Mouse (Mus musculus) lung, adult 18-20 months (tissue): Measurements from ENCODE around the gene Rfx4.
A peak's percentile ranks its signal among the peaks of the same experiment; 100 is the strongest.

Source experiments
- DNase-seq, 2 experiments: peaks; one replicate each; pipeline ENCODE4 v3.0.0; 2022; ENCODE audit warnings: mixed read lengths in 2 of 2

Gene Rfx4

GRCm38 (mm10) chr10:84871921-84872320 lies 116.1 kb downstream of the Rfx4 start:
- no peak for DNase-seq

GRCm38 (mm10) chr10:84879823-84880571 lies 124.1 kb downstream of the Rfx4 start:
- DNase-seq: peak in 1 of 2 experiments; percentile 11

- DNase-seq: no peak
Measured at GRCm38 (mm10) chr10:84882528-84882927, 126.7 kb downstream of the Rfx4 start.

GRCm38 (mm10) chr10:84885341-84885884 lies 129.6 kb downstream of the Rfx4 start:
- DNase-seq: no peak

- DNase-seq: peak in 1 of 2 experiments; percentile 27
Measured at GRCm38 (mm10) chr10:84886221-84886627, 130.4 kb downstream of the Rfx4 start.

- DNase-seq: no peak
Measured at GRCm38 (mm10) chr10:84886785-84887184, 130.9 kb downstream of the Rfx4 start.

GRCm38 (mm10) chr10:84889096-84889846 lies 133.4 kb downstream of the Rfx4 start:
- no peak for DNase-seq

GRCm38 (mm10) chr10:84895810-84896358 lies 140.0 kb downstream of the Rfx4 start:
- no peak for DNase-seq

GRCm38 (mm10) chr10:84896941-84897930 lies 141.4 kb downstream of the Rfx4 start:
- no peak for DNase-seq

GRCm38 (mm10) chr10:84898144-84898979 lies 142.5 kb downstream of the Rfx4 start:
- DNase-seq: no peak

GRCm38 (mm10) chr10:84901676-84902075 lies 145.8 kb downstream of the Rfx4 start:
- DNase-seq: no peak

- DNase-seq: no peak
Measured at GRCm38 (mm10) chr10:84902213-84902612, 146.4 kb downstream of the Rfx4 start.

GRCm38 (mm10) chr10:84903307-84903706 lies 147.4 kb downstream of the Rfx4 start:
- peak; percentile 36 to 48 for DNase-seq

- DNase-seq: no peak
Measured at GRCm38 (mm10) chr10:84903742-84904141, 147.9 kb downstream of the Rfx4 start.

GRCm38 (mm10) chr10:84906895-84907294 lies 151.0 kb downstream of the Rfx4 start:
- no peak for DNase-seq

- DNase-seq: no peak
Measured at GRCm38 (mm10) chr10:84908006-84908405, 152.1 kb downstream of the Rfx4 start.

- no peak for DNase-seq
Measured at GRCm38 (mm10) chr10:84908471-84908870, 152.6 kb downstream of the Rfx4 start.

GRCm38 (mm10) chr10:84909021-84909801 lies 153.3 kb downstream of the Rfx4 start:
- no peak for DNase-seq

GRCm38 (mm10) chr10:84910194-84910593 lies 154.3 kb downstream of the Rfx4 start:
- no peak for DNase-seq

GRCm38 (mm10) chr10:84910758-84911384 lies 155.0 kb downstream of the Rfx4 start:
- peak in 1 of 2 experiments; percentile 21 for DNase-seq
